ENCODE assay signal across 16 mouse cellular contexts in genomic region chr2:93649243-93649870, GRCm38 (mm10). TPM values are rescaled to one million over a fixed set of nuclear protein-coding genes. Genes with fewer than 3 reads are reported as not detected.
A peak's percentile ranks its signal among the peaks of the same experiment; 100 is the strongest.
DNase-seq lines count a peak whose midpoint lies in the region; ATAC-seq lines count a peak whose summit lies in the region.
"Had no signal": no experiment of that assay in that cellular context is flagged by ENCODE, and none has a peak within 500 bp of the region (broad histone marks: within the 10 kb centered on the region; RNA-seq: fewer than 3 reads in every experiment).

No protein-coding gene starts in this region.

- H3K27ac ChIP-seq in neural tube, embryonic 13.5 days (replicated peaks) = no peak overlapping the region
- H3K27ac ChIP-seq: heart, embryonic 13.5 days; liver, embryonic 15.5 days; stomach, embryonic 15.5 days had no signal

- no peak overlapping the region for H3K9ac ChIP-seq in neural tube, embryonic 13.5 days
- H3K9ac ChIP-seq: heart, embryonic 13.5 days; liver, embryonic 15.5 days; stomach, embryonic 15.5 days had no signal

- DNase-seq in cerebellum, postnatal 10 days = peak; percentile 63 to 71
- no peak for DNase-seq in cerebellum, adult 18-20 months
- DNase-seq in neural tube, embryonic 10.5 days (ENCODE audit: extremely low spot score, low spot score) = no peak
- peak; percentile 49 to 65 for DNase-seq in left cerebral cortex, postnatal 14 days (ENCODE audit: low spot score in 2 of 2)
- no peak for DNase-seq in adrenal gland, adult 18-20 months (ENCODE audit: low spot score in 2 of 2)
- DNase-seq in spleen, postnatal 4 days (ENCODE audit: low spot score in 2 of 2) = no peak
- no peak for DNase-seq in layer of hippocampus, postnatal 14 days (ENCODE audit: low spot score in 2 of 2)
- DNase-seq: cerebellum, adult 11-12 months; kidney, postnatal 10 days; layer of hippocampus, postnatal 36 days had no signal

- 26% methylated on average over 4 of the region's 4 CpGs for WGBS in neural tube, embryonic 13.5 days

- H3K4me3 ChIP-seq in neural tube, embryonic 13.5 days = no peak overlapping the region
- H3K4me3 ChIP-seq: heart, embryonic 13.5 days; liver, embryonic 15.5 days; myocyte; stomach, embryonic 15.5 days had no signal

- peaks cover 9% of the 10 kb centered on the region for H3K4me1 ChIP-seq in neural tube, embryonic 13.5 days (replicated peaks)
- H3K4me1 ChIP-seq: liver, embryonic 15.5 days had no signal

- peaks cover 81% of the 10 kb centered on the region for H3K27me3 ChIP-seq in neural tube, embryonic 13.5 days

- intact Hi-C loops in left cerebral cortex, postnatal 14 days (cut with DNase I) = no loop called here

- H3K4me2 ChIP-seq in neural tube, embryonic 13.5 days = no peak overlapping the region
- H3K4me2 ChIP-seq: heart, embryonic 13.5 days; liver, embryonic 15.5 days; stomach, embryonic 15.5 days had no signal

- ATAC-seq in neural tube, embryonic 13.5 days (ENCODE audit: low read depth) = peak; percentile 33; the same call in 1 of the 2 replicates

- H3K36me3 ChIP-seq in neural tube, embryonic 13.5 days = no peaks in the 10 kb centered on the region
- H3K36me3 ChIP-seq: heart, embryonic 13.5 days; liver, embryonic 15.5 days; stomach, embryonic 15.5 days had no signal

- H3K9me3 ChIP-seq in neural tube, embryonic 13.5 days = no peaks in the 10 kb centered on the region
- H3K9me3 ChIP-seq: heart, embryonic 13.5 days; liver, embryonic 15.5 days; stomach, embryonic 15.5 days had no signal

RNA-seq across cellular contexts. Expression of gene Alx4, which starts 7.2 kb away (rescaled TPM):
- polyA plus RNA-seq in neural tube, embryonic 13.5 days (2015; fragmentation: Nextera tagmentation; extraction: Ambion mirVana) = 0.10 and 0.19 TPM in 2 replicates
- 1 to 10 TPM; 1.1 to 1.3 TPM for total RNA-seq in left cerebral cortex, postnatal 14 days (2021)
- total RNA-seq in adrenal gland, adult 18-20 months (2021) = under 1 TPM; 0.40 to 0.48 TPM
- total RNA-seq in layer of hippocampus, postnatal 14 days (2021) = under 1 TPM; 0.38 to 0.99 TPM
- total RNA-seq: megakaryocyte progenitor cell, adult 5-6 weeks had no signal
- polyA plus RNA-seq: myocyte had no signal

Comparison
In these comparisons a context has a peak if more than half of its experiments do, and no peak if none do; other contexts are left out.
1. DNase-seq: peak in cerebellum, postnatal 10 days (2 of 2) and left cerebral cortex, postnatal 14 days (2 of 2); none in cerebellum, adult 18-20 months (0 of 2), neural tube, embryonic 10.5 days (single experiment), adrenal gland, adult 18-20 months (0 of 2), spleen, postnatal 4 days (0 of 2) and layer of hippocampus, postnatal 14 days (0 of 2).